In the genomic region with DNA sequence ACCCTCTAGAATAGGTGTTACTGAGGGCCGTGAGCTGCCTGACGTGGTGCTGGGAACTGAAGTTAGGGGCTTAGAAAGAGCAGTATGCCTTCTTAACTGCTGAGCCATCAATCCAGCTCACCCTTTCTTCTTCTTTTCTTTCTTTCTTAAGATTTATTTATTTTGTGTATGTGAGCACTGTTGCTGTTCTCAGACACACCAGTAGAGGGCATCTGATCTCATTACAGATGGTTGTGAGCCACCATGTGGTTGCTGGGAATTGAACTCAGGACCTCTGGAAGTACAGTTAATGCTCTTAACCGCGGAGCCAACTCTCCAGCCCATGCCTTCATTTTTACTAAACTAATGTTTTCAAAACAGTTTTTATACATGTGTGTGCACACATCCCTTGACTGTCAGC, we compare ENCODE assay signal across 36 mouse cellular contexts. TPM values are rescaled to one million over a fixed set of nuclear protein-coding genes. Genes with fewer than 3 reads are reported as not detected.
DNase-seq lines count a peak whose midpoint lies in the region; ATAC-seq and TF ChIP-seq lines count a peak whose summit lies in the region.
"Had no signal": no experiment of that assay in that cellular context is flagged by ENCODE, and none has a peak within 500 bp of the region (broad histone marks: within the 10 kb centered on the region; RNA-seq: fewer than 3 reads in every experiment).

No protein-coding gene starts in this region.

- no peaks in the 10 kb centered on the region for H3K9me3 ChIP-seq in midbrain, postnatal 0 days (ENCODE audit: low read length)
- no peaks in the 10 kb centered on the region for H3K9me3 ChIP-seq in midbrain, embryonic 16.5 days (replicated peaks; ENCODE audit: control insufficient read depth, low read length, poor library complexity, severe bottlenecking)
- H3K9me3 ChIP-seq in stomach, postnatal 0 days (ENCODE audit: control insufficient read depth, low read length), result no peaks in the 10 kb centered on the region
- H3K9me3 ChIP-seq: forebrain, embryonic 13.5 days; heart, embryonic 12.5 days; limb, embryonic 10.5 days; limb, embryonic 15.5 days; midbrain, embryonic 13.5 days; neural tube, embryonic 15.5 days; stomach, embryonic 15.5 days had no signal

- TF ChIP-seq POLR2A in heart, adult 2 months (IDR thresholded peaks at IDR 0.05; ENCODE audit: insufficient read depth, low read depth, low read length), result no peak

- no peak overlapping the region for H3K4me2 ChIP-seq in midbrain, postnatal 0 days (ENCODE audit: low read depth, low read length, poor library complexity, severe bottlenecking)
- no peak overlapping the region for H3K4me2 ChIP-seq in midbrain, embryonic 16.5 days (ENCODE audit: low read length)
- H3K4me2 ChIP-seq in stomach, postnatal 0 days (replicated peaks; ENCODE audit: low read depth), result no peak overlapping the region
- H3K4me2 ChIP-seq: forebrain, embryonic 13.5 days; heart, embryonic 12.5 days; hindbrain, embryonic 14.5 days; limb, embryonic 15.5 days; midbrain, embryonic 13.5 days; neural tube, embryonic 15.5 days; stomach, embryonic 15.5 days had no signal

- TF ChIP-seq CTCF in heart, adult 2 months (IDR thresholded peaks at IDR 0.05), result peak; percentile 35
- peak; percentile 59 for TF ChIP-seq CTCF in layer of hippocampus, adult 2 months (conservative IDR thresholded peaks at IDR 0.05)
- TF ChIP-seq CTCF in midbrain, postnatal 0 days (IDR thresholded peaks at IDR 0.05), result peak; percentile 39
- TF ChIP-seq CTCF in stomach, postnatal 0 days (IDR thresholded peaks at IDR 0.05; ENCODE audit: low read depth), result peak; percentile 27; the same call in 1 of the 2 replicates

- TF ChIP-seq EP300 in heart, adult 2 months (IDR thresholded peaks at IDR 0.05; ENCODE audit: insufficient read depth, low read depth, low read length), result no peak
- no peak for TF ChIP-seq EP300 in stomach, postnatal 0 days (optimal IDR thresholded peaks at IDR 0.05)

- ATAC-seq in midbrain, postnatal 0 days (ENCODE audit: low FRiP score), result no peak
- no peak for ATAC-seq in midbrain, embryonic 16.5 days
- ATAC-seq in stomach, postnatal 0 days (ENCODE audit: low FRiP score, low TSS enrichment), result no peak
- ATAC-seq: forebrain, embryonic 13.5 days; inflammation-experienced regulatory T-cells, adult 6 months; lung, postnatal 0 days; midbrain, embryonic 13.5 days had no signal

- intact Hi-C loops in heart, adult 2 months (cut with DNase I), result no loop called here
- intact Hi-C loops in gastrocnemius, postnatal 14 days (cut with DNase I; ENCODE audit: low total_unique reads), result no loop called here

- no peaks in the 10 kb centered on the region; the same call in 1 of the 2 replicates for H3K36me3 ChIP-seq in heart, adult 2 months (ENCODE audit: control insufficient read depth, insufficient read depth, low read length)
- H3K36me3 ChIP-seq in midbrain, postnatal 0 days (ENCODE audit: insufficient read depth, low read length), result peaks cover 24% of the 10 kb centered on the region
- peaks cover 11% of the 10 kb centered on the region for H3K36me3 ChIP-seq in midbrain, embryonic 16.5 days (ENCODE audit: control insufficient read depth, insufficient read depth, low read length)
- peaks cover 18% of the 10 kb centered on the region for H3K36me3 ChIP-seq in stomach, postnatal 0 days (ENCODE audit: control insufficient read depth, insufficient read depth, low read length)

- WGBS in heart, adult 2 months, result 97% methylated on average over 4 of the region's 4 CpGs
- 96% methylated on average over 4 of the region's 4 CpGs for WGBS in midbrain, postnatal 0 days
- WGBS in midbrain, embryonic 16.5 days, result 94% methylated on average over 4 of the region's 4 CpGs
- WGBS in stomach, postnatal 0 days, result 95% methylated on average over 4 of the region's 4 CpGs

- no peaks in the 10 kb centered on the region for H3K79me2 ChIP-seq in heart, adult 2 months (replicated peaks; ENCODE audit: control insufficient read depth, insufficient read depth, low read length)

- no peaks in the 10 kb centered on the region for H3K4me1 ChIP-seq in heart, adult 2 months (ENCODE audit: control insufficient read depth, insufficient read depth, low read length)
- no peaks in the 10 kb centered on the region for H3K4me1 ChIP-seq in midbrain, postnatal 0 days (ENCODE audit: insufficient read depth, low read length)
- H3K4me1 ChIP-seq in midbrain, embryonic 16.5 days (ENCODE audit: control insufficient read depth, insufficient read depth, low read length), result no peaks in the 10 kb centered on the region
- no peaks in the 10 kb centered on the region for H3K4me1 ChIP-seq in stomach, postnatal 0 days (replicated peaks; ENCODE audit: control insufficient read depth, insufficient read depth)
- H3K4me1 ChIP-seq: forebrain, embryonic 13.5 days; heart, embryonic 12.5 days; limb, embryonic 10.5 days; limb, embryonic 15.5 days; midbrain, embryonic 13.5 days; neural tube, embryonic 15.5 days; stomach, embryonic 15.5 days had no signal

- no peak overlapping the region for H3K9ac ChIP-seq in heart, adult 2 months (ENCODE audit: low read depth, low read length)
- H3K9ac ChIP-seq in midbrain, postnatal 0 days (replicated peaks; ENCODE audit: low read length, poor library complexity, severe bottlenecking), result no peak overlapping the region
- H3K9ac ChIP-seq in midbrain, embryonic 16.5 days (ENCODE audit: low read depth, low read length), result no peak overlapping the region
- no peak overlapping the region for H3K9ac ChIP-seq in stomach, postnatal 0 days (ENCODE audit: low read length)
- H3K9ac ChIP-seq: forebrain, embryonic 13.5 days; heart, embryonic 12.5 days; hindbrain, embryonic 14.5 days; limb, embryonic 15.5 days; midbrain, embryonic 13.5 days; neural tube, embryonic 15.5 days; stomach, embryonic 15.5 days had no signal

- H3K27me3 ChIP-seq in heart, adult 2 months (ENCODE audit: control insufficient read depth, insufficient read depth, low read length), result no peaks in the 10 kb centered on the region
- H3K27me3 ChIP-seq in midbrain, postnatal 0 days (ENCODE audit: insufficient read depth, low read length), result no peaks in the 10 kb centered on the region
- H3K27me3 ChIP-seq in midbrain, embryonic 16.5 days (ENCODE audit: control insufficient read depth, insufficient read depth, low read depth, low read length), result no peaks in the 10 kb centered on the region
- no peaks in the 10 kb centered on the region for H3K27me3 ChIP-seq in stomach, postnatal 0 days (ENCODE audit: control insufficient read depth, insufficient read depth, low read length)
- H3K27me3 ChIP-seq: forebrain, embryonic 13.5 days; heart, embryonic 12.5 days; limb, embryonic 15.5 days; midbrain, embryonic 13.5 days; neural tube, embryonic 15.5 days; stomach, embryonic 15.5 days had no signal

- H3K4me3 ChIP-seq in heart, adult 2 months, result no peak overlapping the region
- H3K4me3 ChIP-seq in layer of hippocampus, adult 2 months, result no peak overlapping the region
- H3K4me3 ChIP-seq in midbrain, postnatal 0 days (ENCODE audit: low read depth, low read length), result no peak overlapping the region
- no peak overlapping the region for H3K4me3 ChIP-seq in midbrain, embryonic 16.5 days (ENCODE audit: low read depth, low read length)
- no peak overlapping the region for H3K4me3 ChIP-seq in stomach, postnatal 0 days (ENCODE audit: low read depth, low read length)
- H3K4me3 ChIP-seq: forebrain, embryonic 13.5 days; heart, embryonic 12.5 days; limb, embryonic 10.5 days; limb, embryonic 15.5 days; midbrain, embryonic 13.5 days; neural tube, embryonic 15.5 days; stomach, embryonic 15.5 days had no signal

- no peak overlapping the region for H3K27ac ChIP-seq in heart, adult 2 months
- H3K27ac ChIP-seq in layer of hippocampus, adult 2 months, result no peak overlapping the region
- no peak overlapping the region for H3K27ac ChIP-seq in midbrain, postnatal 0 days (ENCODE audit: low read depth, low read length)
- H3K27ac ChIP-seq in midbrain, embryonic 16.5 days (ENCODE audit: low read length), result no peak overlapping the region
- H3K27ac ChIP-seq in stomach, postnatal 0 days (replicated peaks), result no peak overlapping the region
- H3K27ac ChIP-seq: forebrain, embryonic 13.5 days; hindbrain, embryonic 14.5 days; limb, embryonic 10.5 days; limb, embryonic 15.5 days; macrophage; midbrain, embryonic 13.5 days; neural tube, embryonic 15.5 days; stomach, embryonic 15.5 days had no signal

- no peak for DNase-seq in heart, adult 2 months
- no peak for DNase-seq in heart, adult 11 months
- no peak for DNase-seq in layer of hippocampus, adult 2 months (ENCODE audit: low spot score in 2 of 2)
- DNase-seq in layer of hippocampus, adult 9-11 months, result no peak
- DNase-seq in midbrain, postnatal 0 days (ENCODE audit: low spot score), result no peak
- no peak for DNase-seq in stomach, postnatal 0 days (ENCODE audit: low spot score)
- DNase-seq in gastrocnemius, postnatal 14 days, result no peak
- DNase-seq: adrenal gland, adult 8-10 months; cerebellum, adult 8-10 months; cerebellum, postnatal 36 days; gastrocnemius, postnatal 10 days; heart, adult 18-20 months; heart, postnatal 4 days; kidney, adult 9 months; kidney, postnatal 25 days; retina, postnatal 1 day; right cerebral cortex, postnatal 14 days; thymus, adult 2 months; thymus, postnatal 36 days had no signal

RNA-seq across cellular contexts. Expression of a gene that starts 38.4 kb away (rescaled TPM):
- not detected for total RNA-seq in heart, adult 2 months (2021)
- not detected in 2 replicates for polyA plus RNA-seq in heart, adult 2 months (2012; rRNA removed)
- total RNA-seq in layer of hippocampus, adult 2 months (2021), result under 1 TPM in 1 of 2 experiments, not detected in 1; 0.34 TPM
- total RNA-seq in midbrain, postnatal 0 days (2014; rRNA removed), result 0.57 and 0.60 TPM in 2 replicates
- 0.20 and 0.47 TPM in 2 replicates for polyA plus RNA-seq in midbrain, postnatal 0 days (2015; fragmentation: Nextera tagmentation; extraction: Ambion mirVana)
- polyA plus RNA-seq in midbrain, embryonic 16.5 days (2015; fragmentation: Nextera tagmentation; extraction: Ambion mirVana), result 0.17 and 0.48 TPM in 2 replicates
- not detected in 2 replicates for polyA plus RNA-seq in stomach, postnatal 0 days (2015; fragmentation: Nextera tagmentation; extraction: Ambion mirVana)
- total RNA-seq in gastrocnemius, postnatal 14 days (2021), result under 1 TPM; 0.44 to 0.62 TPM
- total RNA-seq: adrenal gland, postnatal 4 days; heart, adult 18-20 months; heart, postnatal 4 days; megakaryocyte-erythroid progenitor cell, adult 5-6 weeks had no signal
- polyA plus RNA-seq: embryonic facial prominence, embryonic 11.5 days; heart, embryonic 12.5 days; heart, postnatal 0 days; inflammation-experienced regulatory T-cells, adult 6 months; limb, embryonic 10.5 days; liver, embryonic 16.5 days; midbrain, embryonic 13.5 days; neural tube, embryonic 15.5 days; stomach, embryonic 15.5 days had no signal
